Comparison of ENCODE assay signal across 8 mouse cellular contexts in genomic region chr11:94211651-94212488, GRCm38 (mm10). TPM values are rescaled to one million over a fixed set of nuclear protein-coding genes. Genes with fewer than 3 reads are reported as not detected.
DNase-seq lines count a peak whose midpoint lies in the region; ATAC-seq lines count a peak whose summit lies in the region.

No protein-coding gene starts in this region.

- peaks cover 23% of the 10 kb centered on the region for H3K36me3 ChIP-seq in hindbrain, embryonic 14.5 days (replicated peaks; ENCODE audit: control insufficient read depth, insufficient read depth)

- peak overlapping the region; percentile 99 for H3K4me3 ChIP-seq in hindbrain, embryonic 14.5 days (replicated peaks; ENCODE audit: low read length)

- DNase-seq in R1 (ENCODE audit: low read depth, low spot score), result peak; percentile 59
- DNase-seq in cerebellum, postnatal 14 days, result peak; percentile 82 to 87
- peak; percentile 51 to 52 for DNase-seq in frontal cortex, postnatal 36 days (ENCODE audit: low spot score in 2 of 2)
- DNase-seq in hindbrain, embryonic 14.5 days (ENCODE audit: low spot score), result peak; percentile 50
- peak; percentile 47 to 58 for DNase-seq in left cerebral cortex, adult 18-20 months (ENCODE audit: low spot score in 2 of 2)
- peak; percentile 45 to 46 for DNase-seq in right cerebral cortex, postnatal 36 days (ENCODE audit: low spot score in 2 of 2)
- DNase-seq in c-Kit-positive CD71-positive TER-119-positive erythroid progenitor cells, embryonic 14.5 days (ENCODE audit: low spot score), result no peak

- H3K9me3 ChIP-seq in hindbrain, embryonic 14.5 days (ENCODE audit: control insufficient read depth, low read length), result no peaks in the 10 kb centered on the region

- WGBS in hindbrain, embryonic 14.5 days, result 1% methylated on average over 44 of the region's 61 CpGs

- peak; percentile 7 for ATAC-seq in hindbrain, embryonic 14.5 days (ENCODE audit: low FRiP score)
- peak; percentile 19 for ATAC-seq in megakaryocyte, adult 5-6 weeks (ENCODE audit: poor library complexity, severe bottlenecking)

- H3K27ac ChIP-seq in hindbrain, embryonic 14.5 days, result peak overlapping the region; percentile 97

- H3K4me2 ChIP-seq in hindbrain, embryonic 14.5 days (replicated peaks), result peak overlapping the region; percentile 72

- peaks cover 21% of the 10 kb centered on the region for H3K4me1 ChIP-seq in hindbrain, embryonic 14.5 days (replicated peaks; ENCODE audit: control insufficient read depth, insufficient read depth, low read length)

- no peaks in the 10 kb centered on the region for H3K27me3 ChIP-seq in hindbrain, embryonic 14.5 days (ENCODE audit: control insufficient read depth, insufficient read depth, low read length)

- H3K9ac ChIP-seq in hindbrain, embryonic 14.5 days, result peak overlapping the region; percentile 98

RNA-seq across cellular contexts. Expression of gene Tob1, which starts 0.6 kb away (rescaled TPM):
- 34.3 and 34.6 TPM in 2 replicates for polyA plus RNA-seq in hindbrain, embryonic 14.5 days (2014; fragmentation: Nextera tagmentation; extraction: Ambion mirVana)
- 10 to 100 TPM; 40.6 to 42.1 TPM for total RNA-seq in left cerebral cortex, adult 18-20 months (2021)
- 15.5 and 17.8 TPM in 2 replicates for total RNA-seq in megakaryocyte, adult 5-6 weeks (2015)
- total RNA-seq in megakaryocyte, adult 5-6 weeks (2017), result 13.5 and 19.3 TPM in 2 replicates

RNA-seq across cellular contexts. Expression of gene Wfikkn2, which starts 33.9 kb away (rescaled TPM):
- polyA plus RNA-seq in hindbrain, embryonic 14.5 days (2014; fragmentation: Nextera tagmentation; extraction: Ambion mirVana), result 5.7 and 6.8 TPM in 2 replicates
- 1 to 10 TPM; 1.8 to 2.2 TPM for total RNA-seq in left cerebral cortex, adult 18-20 months (2021)
- total RNA-seq in megakaryocyte, adult 5-6 weeks (2015), result not detected in 2 replicates
- not detected in 2 replicates for total RNA-seq in megakaryocyte, adult 5-6 weeks (2017)
